Mouse (Mus musculus) lung, postnatal 0 days (tissue): ENCODE measurements around the gene Odaph. TPM values are rescaled to one million over a fixed set of nuclear protein-coding genes. Genes with fewer than 3 reads are reported as not detected.

ENCODE experiments used
- ATAC-seq: fragments of 200-750 bp; cut with Nextera tagmentation; 2 replicates; pipeline ENCODE4 v1.8.0; 2017; ENCODE audit warnings: moderate library complexity
- DNase-seq: peaks from one replicate; pipeline ENCODE4 v3.0.0-alpha.2; 2016; ENCODE audit warnings: low spot score
- H3K27ac ChIP-seq: fragments of 300-500 bp; sonication (generic); 2 replicates; pipeline ENCODE4 v1.5.1; 2014; ENCODE audit warnings: antibody characterized with exemption, mild to moderate bottlenecking, low read length, mixed read lengths
- H3K27me3 ChIP-seq: fragments of 300-500 bp; sonication (generic); replicated peaks from 2 replicates; pipeline ENCODE4 v1.6.1; 2014; ENCODE audit warnings: low read length, mixed read lengths; ENCODE audit not compliant: insufficient read depth
- H3K36me3 ChIP-seq: fragments of 300-500 bp; sonication (generic); 2 replicates; pipeline ENCODE4 v1.6.1; 2014; ENCODE audit warnings: low read length, mixed read lengths; ENCODE audit not compliant: insufficient read depth
- H3K4me1 ChIP-seq: fragments of 300-500 bp; sonication (generic); 2 replicates; pipeline ENCODE4 v1.6.1; 2014; ENCODE audit warnings: antibody characterized with exemption, low read depth, low read length, mixed read lengths; ENCODE audit not compliant: insufficient read depth
- H3K4me2 ChIP-seq: fragments of 300-500 bp; sonication (generic); replicated peaks from 2 replicates; pipeline ENCODE4 v1.6.1; 2014; ENCODE audit warnings: low read depth, mild to moderate bottlenecking, low read length, moderate library complexity, mixed read lengths
- H3K4me3 ChIP-seq: fragments of 300-500 bp; sonication (generic); 2 replicates; pipeline ENCODE4 v1.5.1; 2014; ENCODE audit warnings: low read depth, low read length
- H3K9ac ChIP-seq: fragments of 300-500 bp; sonication (generic); replicated peaks from 2 replicates; pipeline ENCODE4 v1.6.1; 2014; ENCODE audit warnings: low read depth, mild to moderate bottlenecking
- H3K9me3 ChIP-seq: fragments of 300-500 bp; sonication (generic); 2 replicates; pipeline ENCODE4 v1.6.1; 2016; ENCODE audit warnings: low read length, mixed read lengths
- CTCF ChIP-seq: IDR thresholded peaks from 2 replicates; pipeline ENCODE4 v1.5.1; 2016; ENCODE audit warnings: antibody characterized with exemption, mild to moderate bottlenecking
- EP300 ChIP-seq: IDR thresholded peaks from 2 replicates; pipeline ENCODE4 v1.6.1; 2016; ENCODE audit warnings: antibody characterized with exemption, mild to moderate bottlenecking, control low read depth
- WGBS: fragments of 180-500 bp; shearing (Covaris S2); extraction: QIAGEN DNeasy Blood & Tissue Kit; methylation state at CpG from one replicate; pipeline ENCODE4 v1.1.7; 2014; 5-methylcytosine and 5-hydroxymethylcytosine counted together
- polyA plus RNA-seq: library from polyadenylated mRNA; unstranded; fragments of >200 nt; fragmentation: Nextera tagmentation; extraction: Ambion mirVana; gene quantifications from 2 replicates; pipeline ENCODE4 v1.2.1, GENCODE M21; 2015

Odaph gene
- polyA plus RNA-seq, 1 experiment from 2014 or later: 0.21 TPM

- ATAC-seq (no peak), DNase-seq (no peak)
- Histone ChIP-seq H3K4me1 (peaks cover 13% of the 10 kb centered on the region; the same call in 1 of the 2 replicates), H3K4me3 (no peak overlapping the region), H3K9ac (no peak overlapping the region), H3K4me2 (no peak overlapping the region), H3K27me3 (no peaks in the 10 kb centered on the region), H3K36me3 (peaks cover 13% of the 10 kb centered on the region), H3K27ac (no peak overlapping the region), H3K9me3 (no peaks in the 10 kb centered on the region)
- no peak for TF ChIP-seq EP300
- TF ChIP-seq CTCF: no peak
- WGBS: 64% methylated on average over 1 of the region's 1 CpGs
These were observed 28.2 kb upstream of the Odaph start for GRCm38 (mm10) chr5:91959096-91959495.

- no peaks in the 10 kb centered on the region for H3K27me3 ChIP-seq
- DNase-seq (peak; percentile 73), ATAC-seq (no peak)
- H3K9ac ChIP-seq: no peak overlapping the region
- peaks cover 12% of the 10 kb centered on the region for H3K36me3 ChIP-seq
- peak overlapping the region; percentile 99 for H3K27ac ChIP-seq
- H3K9me3 ChIP-seq: no peaks in the 10 kb centered on the region
- H3K4me1 ChIP-seq: peaks cover 13% of the 10 kb centered on the region; the same call in 1 of the 2 replicates
- peak overlapping the region; percentile 11; the same call in 1 of the 2 replicates for H3K4me3 ChIP-seq
- TF ChIP-seq EP300: peak; percentile 53; the same call in 1 of the 2 replicates
- no peak for TF ChIP-seq CTCF
- H3K4me2 ChIP-seq: peak overlapping the region; percentile 54
- WGBS: 38% methylated on average over 1 of the region's 1 CpGs
These were observed 27.3 kb upstream of the Odaph start for GRCm38 (mm10) chr5:91959986-91960385.

- Histone ChIP-seq H3K4me3 (peak overlapping the region; percentile 11; the same call in 1 of the 2 replicates), H3K9me3 (no peaks in the 10 kb centered on the region), H3K36me3 (peaks cover 10% of the 10 kb centered on the region), H3K9ac (no peak overlapping the region), H3K27ac (peak overlapping the region; percentile 99), H3K27me3 (no peaks in the 10 kb centered on the region), H3K4me2 (peak overlapping the region; percentile 54), H3K4me1 (peaks cover 13% of the 10 kb centered on the region; the same call in 1 of the 2 replicates)
- DNase-seq: peak; percentile 90
- TF ChIP-seq EP300: peak; percentile 48; the same call in 1 of the 2 replicates
- TF ChIP-seq CTCF: no peak
- ATAC-seq: peak; percentile 21
- 17% methylated on average over 3 of the region's 3 CpGs for WGBS
These were observed 26.5 kb upstream of the Odaph start for GRCm38 (mm10) chr5:91960606-91961254.

GRCm38 (mm10) chr5:91961370-91961769 is 25.9 kb upstream of the Odaph start:
- TF ChIP-seq EP300 (no peak), CTCF (no peak)
- WGBS: 68% methylated on average over 1 of the region's 1 CpGs
- H3K36me3 ChIP-seq: peaks cover 7% of the 10 kb centered on the region
- peak overlapping the region; percentile 88 for H3K4me3 ChIP-seq
- peak overlapping the region; percentile 99 for H3K27ac ChIP-seq
- H3K9ac ChIP-seq: peak overlapping the region; percentile 75; the same call in 1 of the 2 replicates
- H3K4me1 ChIP-seq: peaks cover 13% of the 10 kb centered on the region; the same call in 1 of the 2 replicates
- no peaks in the 10 kb centered on the region for H3K27me3 ChIP-seq
- ATAC-seq (no peak), DNase-seq (peak; percentile 73)
- no peaks in the 10 kb centered on the region for H3K9me3 ChIP-seq
- peak overlapping the region; percentile 54 for H3K4me2 ChIP-seq

GRCm38 (mm10) chr5:91962259-91962638 is 25.0 kb upstream of the Odaph start:
- DNase-seq (peak; percentile 87), ATAC-seq (peak; percentile 13; the same call in 1 of the 2 replicates)
- H3K9ac ChIP-seq: peak overlapping the region; percentile 75
- under 1% methylated on average over 14 of the region's 14 CpGs for WGBS
- H3K27ac ChIP-seq: peak overlapping the region; percentile 99
- H3K36me3 ChIP-seq: peaks cover 2% of the 10 kb centered on the region; the same call in 1 of the 2 replicates
- TF ChIP-seq CTCF (no peak), EP300 (peak; percentile 30; the same call in 1 of the 2 replicates)
- no peaks in the 10 kb centered on the region for H3K27me3 ChIP-seq
- H3K9me3 ChIP-seq: no peaks in the 10 kb centered on the region
- H3K4me1 ChIP-seq: peaks cover 13% of the 10 kb centered on the region; the same call in 1 of the 2 replicates
- H3K4me3 ChIP-seq: peak overlapping the region; percentile 88
- H3K4me2 ChIP-seq: peak overlapping the region; percentile 54

- no peaks in the 10 kb centered on the region for H3K27me3 ChIP-seq
- TF ChIP-seq CTCF: peak; percentile 47
- TF ChIP-seq EP300: no peak; the same call in 1 of the 2 replicates
- H3K4me1 ChIP-seq: peaks cover 13% of the 10 kb centered on the region; the same call in 1 of the 2 replicates
- ATAC-seq (peak; percentile 95), DNase-seq (peak; percentile 98)
- H3K36me3 ChIP-seq: no peaks in the 10 kb centered on the region
- WGBS: under 1% methylated on average over 65 of the region's 65 CpGs
- no peaks in the 10 kb centered on the region for H3K9me3 ChIP-seq
- H3K4me3 ChIP-seq: peak within 1 kb of the TSS; percentile 88
- peak within 1 kb of the TSS; percentile 75 for H3K9ac ChIP-seq
- peak within 1 kb of the TSS; percentile 99 for H3K27ac ChIP-seq
- H3K4me2 ChIP-seq: peak within 1 kb of the TSS; percentile 54
These were observed 24.4 kb upstream of the Odaph start, which contains the start of gene Rchy1 for GRCm38 (mm10) chr5:91962639-91963440. Rchy1 (minus strand) TSS chr5:91963068.
